Mouse (Mus musculus): ENCODE results near the gene Gm10638.

Gene Gm10638

DNA sequence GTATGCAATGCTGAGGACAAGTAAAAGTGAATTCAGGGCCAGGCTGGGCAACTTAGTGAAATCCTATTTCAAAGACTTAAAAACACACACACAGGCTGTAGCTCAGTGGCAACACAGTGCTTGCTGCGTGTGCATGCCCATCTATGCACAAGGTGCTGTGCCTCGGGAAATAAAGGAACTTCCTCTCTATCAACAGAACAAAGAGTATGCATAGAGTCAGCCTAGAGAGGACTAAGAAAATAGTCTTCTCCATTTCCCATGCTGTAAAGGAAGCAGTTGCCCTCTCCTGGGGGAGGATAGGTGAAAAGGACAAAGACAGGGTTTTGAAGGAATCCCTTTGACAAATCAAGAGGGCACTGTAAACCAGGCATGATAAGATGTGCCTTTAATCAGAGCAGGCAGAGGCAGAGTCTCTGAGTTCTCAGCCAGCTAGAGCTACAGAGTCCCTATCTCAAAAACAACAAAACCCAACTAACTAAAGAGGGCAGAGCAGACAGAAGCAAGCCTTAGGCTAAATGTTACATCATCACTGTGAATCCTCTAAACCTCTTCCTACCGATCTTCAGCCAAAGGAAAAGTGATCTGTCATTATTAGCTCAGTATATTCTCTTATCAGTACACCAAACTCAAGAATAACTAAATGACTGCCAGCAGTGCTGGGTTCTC lies 9.9 kb upstream of the Gm10638 start:
- no peak for DNase-seq (ENCODE audit: low read depth, low spot score)

DNA sequence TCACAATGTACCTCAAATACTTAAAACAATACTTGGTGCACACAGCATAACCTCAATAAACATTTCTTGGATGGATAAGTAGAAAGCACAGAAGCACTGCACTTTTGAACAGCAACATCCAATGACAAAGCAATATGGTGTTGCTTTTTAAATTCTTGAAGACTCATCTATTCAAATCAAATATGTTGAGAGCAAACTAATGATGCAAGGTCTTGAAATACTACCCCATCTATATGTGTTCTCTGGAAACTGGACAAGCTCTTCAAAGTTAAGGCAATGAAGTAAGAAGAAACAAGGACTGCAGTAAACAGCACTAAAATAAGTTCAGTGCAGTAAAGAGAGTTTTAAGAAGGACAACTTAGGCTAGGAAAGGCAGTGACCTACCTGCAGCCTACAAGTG lies 4.6 kb upstream of the Gm10638 start:
- no peak for DNase-seq (ENCODE audit: low read depth, low spot score)

DNA sequence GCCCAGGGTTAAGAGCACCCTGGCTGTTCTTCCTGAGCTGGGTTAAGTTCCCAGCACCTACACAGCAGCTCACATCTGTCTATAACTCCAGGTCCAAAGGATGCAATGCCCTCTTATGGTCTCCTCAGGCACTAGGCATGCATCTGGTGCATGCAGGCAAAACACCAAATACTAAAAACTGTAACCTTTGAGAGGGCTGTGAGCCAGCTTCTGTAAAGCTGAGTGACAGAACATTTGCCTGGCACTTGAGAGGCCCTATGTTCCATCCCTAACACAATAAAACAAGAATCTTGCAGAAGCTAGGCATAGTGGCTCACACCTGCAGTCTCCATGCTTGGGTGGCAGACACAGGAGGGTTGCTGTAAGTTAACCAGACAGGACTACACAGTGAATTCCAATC lies 3.9 kb upstream of the Gm10638 start:
- DNase-seq (ENCODE audit: low read depth, low spot score) = no peak

DNA sequence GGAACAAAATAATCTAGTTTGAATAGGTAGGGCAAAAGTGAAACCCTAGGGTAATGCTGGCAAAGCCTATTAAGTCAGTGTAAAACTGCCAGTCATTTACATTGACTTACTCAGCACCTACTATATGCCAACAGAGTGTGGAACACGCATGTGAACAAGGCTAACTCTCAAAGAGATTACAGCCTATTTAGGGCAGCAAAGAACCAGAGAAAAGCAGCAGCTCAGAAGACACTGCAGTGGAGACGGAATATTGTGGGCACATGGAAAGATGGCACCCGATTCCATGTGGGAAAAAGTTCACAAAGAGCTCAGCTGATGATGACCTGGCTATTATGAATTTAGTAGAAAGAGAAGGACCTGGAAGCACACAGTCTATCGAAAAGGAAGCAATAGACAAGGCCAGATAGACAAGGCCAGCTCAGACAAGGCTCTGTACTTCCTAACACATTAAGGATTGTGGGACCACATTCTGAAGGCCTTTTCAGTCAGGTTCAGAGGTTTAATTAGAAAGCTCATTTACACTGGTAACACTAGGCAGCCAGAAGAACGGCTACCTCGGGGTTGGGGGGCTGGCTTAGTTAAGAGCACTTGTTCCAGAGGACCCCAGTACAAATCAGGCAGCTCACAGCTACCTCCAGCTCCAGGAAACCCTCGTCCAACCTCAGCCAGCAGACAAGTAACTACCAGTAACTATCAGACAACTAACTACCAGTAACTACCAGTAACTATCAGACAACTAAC lies 2.7 kb upstream of the Gm10638 start:
- DNase-seq (ENCODE audit: low read depth, low spot score) = no peak

DNA sequence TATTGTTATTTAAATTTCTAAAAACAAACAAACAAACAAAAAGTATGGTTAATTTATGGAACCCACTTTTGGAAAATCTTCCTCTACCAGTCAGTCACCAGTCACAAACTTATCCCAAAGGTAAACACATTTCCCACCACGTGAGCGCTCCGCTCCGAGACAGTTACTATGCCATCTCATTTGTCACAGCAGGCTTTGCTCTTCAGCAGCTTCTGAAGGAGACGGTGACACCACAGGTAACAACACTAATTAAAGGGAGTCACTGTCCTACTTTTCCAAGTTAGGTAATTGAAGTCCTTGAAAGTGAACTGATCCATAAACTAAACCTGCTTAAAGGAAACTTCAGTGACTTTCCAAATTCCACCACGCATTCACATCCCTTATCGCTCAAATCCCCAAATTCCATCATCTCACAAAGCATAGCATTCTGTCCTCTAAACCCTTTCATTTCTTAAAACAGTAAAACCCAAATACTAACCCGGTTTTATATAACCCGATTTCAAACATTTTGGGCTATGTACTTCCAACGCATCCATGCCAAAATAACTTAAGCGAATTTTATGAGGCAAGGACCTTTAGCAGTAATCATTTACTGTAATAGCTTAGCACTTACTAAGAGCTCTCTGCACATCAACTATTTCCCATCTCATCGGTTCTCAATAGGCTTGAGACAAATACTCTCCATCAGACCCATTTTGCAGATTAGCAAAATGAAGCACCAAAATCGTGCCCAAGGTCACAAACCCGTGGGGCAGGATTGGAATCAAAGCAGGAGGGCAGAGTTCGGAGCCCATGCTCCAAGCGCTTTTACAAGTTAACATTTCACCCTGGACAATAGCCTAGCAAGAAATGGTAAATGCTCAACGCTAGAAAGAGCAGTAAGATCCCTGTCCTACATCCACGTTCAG lies 932 bp upstream of the Gm10638 start:
- DNase-seq (ENCODE audit: low read depth, low spot score) = peak; percentile 37

DNA sequence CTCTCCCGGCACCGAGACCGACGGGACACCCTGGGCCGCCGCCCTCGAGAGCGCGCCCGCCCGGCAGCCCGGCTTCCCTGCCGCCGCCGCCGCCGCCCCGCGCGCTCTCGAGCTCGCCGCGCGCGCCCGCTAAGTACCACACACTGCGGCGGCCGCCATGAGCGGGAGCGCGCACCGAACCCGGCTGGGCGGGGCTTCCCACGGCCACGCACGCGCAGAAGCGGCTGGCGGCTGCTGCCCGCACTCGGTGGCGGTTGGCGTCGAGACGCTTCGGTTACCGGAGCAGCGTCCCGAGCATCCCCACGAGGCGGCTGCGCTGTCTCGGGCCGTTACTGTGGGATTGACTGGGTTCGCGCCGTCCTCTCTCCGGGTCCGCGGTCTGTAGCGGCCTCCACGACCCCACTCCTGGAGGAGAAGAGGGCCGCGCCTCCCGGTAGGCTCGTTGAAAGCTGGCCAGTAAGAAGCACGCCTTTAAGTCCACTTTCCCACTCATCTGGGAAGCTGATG lies 489 bp downstream of the Gm10638 start:
- DNase-seq (ENCODE audit: low read depth, low spot score) = peak; percentile 91

DNA sequence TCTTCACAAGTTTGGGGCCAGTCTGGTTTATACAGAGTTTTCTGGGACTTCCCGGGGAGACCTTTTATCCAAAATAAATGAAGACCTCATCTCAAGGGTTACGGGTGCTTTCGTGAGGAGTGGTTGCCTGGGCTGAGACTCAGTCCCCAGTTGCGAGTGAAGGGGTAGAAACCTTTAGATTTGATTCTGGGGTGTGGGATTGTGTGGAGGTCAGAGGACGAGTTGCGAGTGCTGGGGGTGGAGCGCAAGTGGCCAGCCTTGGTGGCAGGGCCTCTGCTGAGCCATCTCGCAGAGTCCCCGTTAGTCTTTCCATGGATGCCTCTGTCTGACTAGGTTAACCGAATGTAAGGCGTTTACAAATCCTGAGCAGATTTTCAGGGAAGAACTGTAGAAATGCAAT lies 1.0 kb downstream of the Gm10638 start:
- DNase-seq (ENCODE audit: low read depth, low spot score) = no peak

DNA sequence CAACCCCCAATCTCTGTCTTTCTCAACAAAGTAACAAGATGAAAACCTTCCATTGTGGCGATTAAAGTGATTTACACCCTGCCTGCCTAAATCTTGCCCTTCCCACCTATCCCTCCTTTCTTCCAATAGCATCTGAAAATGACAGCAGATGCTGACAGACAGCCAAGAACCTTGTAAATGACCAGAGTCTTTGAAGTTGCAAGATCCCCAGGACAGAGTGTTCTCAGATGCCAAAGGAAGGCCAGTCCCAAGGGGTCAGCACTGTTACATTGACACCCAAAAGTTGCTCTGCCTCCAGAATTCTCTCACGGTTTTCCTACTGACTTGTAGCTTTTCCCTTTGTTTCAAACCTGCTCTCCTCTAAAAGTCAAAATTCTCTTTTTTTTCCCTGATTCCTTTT lies 4.3 kb downstream of the Gm10638 start:
- no peak for DNase-seq (ENCODE audit: low read depth, low spot score)

DNA sequence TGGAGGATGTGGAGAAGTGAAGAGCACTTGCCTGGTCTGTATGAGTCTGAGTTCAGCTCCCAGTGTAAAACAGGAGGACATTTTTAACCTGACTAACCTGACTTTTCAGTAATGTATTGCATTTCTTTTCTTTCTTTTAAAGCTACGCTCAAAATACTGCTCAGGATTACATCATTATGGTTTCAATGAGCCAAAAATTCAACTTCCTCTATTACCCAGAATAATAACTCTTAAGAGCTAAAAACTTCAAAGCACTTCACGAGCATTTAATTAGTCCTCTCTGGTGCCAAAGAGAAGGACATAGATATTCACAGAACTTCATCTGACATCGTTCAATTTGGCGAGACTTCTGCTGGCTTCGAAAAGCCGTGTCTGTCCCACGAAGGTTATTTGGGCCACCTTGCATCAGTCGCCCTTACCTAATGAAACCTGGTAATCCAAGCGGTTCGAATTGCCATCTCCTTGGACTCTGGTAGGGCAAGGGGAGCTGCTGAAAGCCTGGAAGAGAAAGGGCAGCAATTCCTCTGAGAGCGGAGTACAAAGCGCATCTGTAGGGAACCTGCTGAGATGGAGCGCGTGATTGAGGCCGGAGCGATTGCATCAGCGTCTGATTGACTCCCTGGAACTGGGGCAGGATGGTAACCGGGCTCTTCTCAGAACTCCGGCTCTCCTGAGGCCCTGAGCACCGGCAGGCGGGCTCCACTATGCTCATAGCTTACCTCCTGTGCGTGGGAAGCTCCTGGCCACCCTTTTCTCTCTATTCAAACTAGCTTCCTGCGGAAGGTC lies 11.6 kb downstream of the Gm10638 start:
- no peak for DNase-seq (ENCODE audit: low read depth, low spot score)

DNA sequence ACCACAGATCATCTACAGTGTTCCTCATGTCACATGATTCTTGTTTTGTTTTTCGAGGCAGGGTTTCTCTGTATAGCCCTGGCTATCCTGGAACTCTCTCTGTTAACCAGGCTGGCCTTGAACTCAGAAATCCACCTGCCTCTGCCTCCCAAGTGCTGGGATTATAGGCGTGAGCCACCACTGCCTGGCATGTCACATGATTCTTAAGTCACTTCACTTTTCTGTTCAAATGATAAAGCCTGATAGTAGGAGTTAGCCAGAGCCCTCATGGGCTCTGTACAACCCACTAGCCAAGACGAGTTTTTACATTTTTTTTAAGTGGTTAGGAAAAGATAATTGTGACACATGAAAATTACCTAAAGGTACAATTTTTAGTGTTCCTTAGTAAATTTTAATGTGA lies 13.2 kb downstream of the Gm10638 start:
- no peak for DNase-seq (ENCODE audit: low read depth, low spot score)

DNA sequence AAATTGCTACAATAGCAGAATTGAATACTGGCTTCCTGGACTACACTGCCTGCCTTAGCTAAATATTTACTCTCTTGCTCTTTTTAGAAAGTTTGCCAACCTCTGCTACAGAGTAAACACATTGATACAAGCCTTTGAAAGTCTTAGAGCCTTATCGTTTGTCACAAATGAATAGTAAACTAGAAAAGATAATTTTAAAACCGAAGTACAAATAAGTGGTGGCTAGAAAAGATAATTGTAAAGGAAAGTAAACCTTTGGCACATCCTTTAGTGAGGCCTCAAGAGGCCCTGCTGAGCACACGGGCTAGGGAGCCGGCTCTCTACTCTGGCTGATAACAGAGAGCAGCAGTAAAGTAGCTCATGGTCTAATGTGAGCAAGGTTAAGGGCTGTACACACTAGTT lies 13.6 kb downstream of the Gm10638 start:
- no peak for DNase-seq (ENCODE audit: low read depth, low spot score)

DNA sequence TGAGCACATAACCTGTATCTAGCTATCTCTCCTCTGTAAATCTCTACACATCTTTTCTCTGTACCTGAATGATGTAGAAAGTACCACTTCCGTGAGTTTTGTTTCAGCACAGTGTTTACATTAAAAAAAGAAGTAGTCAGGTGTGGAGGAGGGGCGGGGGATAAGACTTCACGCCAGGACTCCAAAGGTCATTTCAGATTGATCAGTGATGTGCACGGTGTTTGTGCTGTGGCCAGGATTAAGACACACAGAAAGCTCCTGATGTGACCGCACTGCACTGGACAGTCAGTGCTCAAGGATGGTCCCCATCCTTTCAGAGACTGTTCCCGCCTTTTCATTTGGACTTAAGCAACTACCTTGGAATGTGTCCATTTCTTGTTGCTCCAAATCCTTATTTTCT lies 15.2 kb downstream of the Gm10638 start:
- DNase-seq (ENCODE audit: low read depth, low spot score) = no peak

DNA sequence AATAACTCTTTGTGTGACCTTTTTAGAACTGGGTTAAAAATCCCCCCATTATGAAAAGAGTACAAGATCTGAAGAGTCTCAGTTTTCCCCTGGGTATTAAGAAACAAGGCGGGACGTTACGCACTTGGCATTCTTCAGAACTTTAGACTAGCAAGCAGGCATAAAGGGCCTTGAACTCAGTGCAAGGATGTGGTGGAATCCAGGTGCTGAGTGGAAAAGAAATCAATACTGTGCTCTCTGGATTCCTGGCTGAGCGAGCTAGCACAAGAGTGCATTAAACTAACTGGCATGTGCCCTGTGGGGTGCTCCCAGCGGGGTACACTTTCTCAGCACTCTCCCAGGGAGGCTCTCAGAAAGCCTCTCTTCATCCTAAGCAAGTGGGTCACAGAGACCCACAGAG lies 17.3 kb downstream of the Gm10638 start:
- no peak for DNase-seq (ENCODE audit: low read depth, low spot score)

DNA sequence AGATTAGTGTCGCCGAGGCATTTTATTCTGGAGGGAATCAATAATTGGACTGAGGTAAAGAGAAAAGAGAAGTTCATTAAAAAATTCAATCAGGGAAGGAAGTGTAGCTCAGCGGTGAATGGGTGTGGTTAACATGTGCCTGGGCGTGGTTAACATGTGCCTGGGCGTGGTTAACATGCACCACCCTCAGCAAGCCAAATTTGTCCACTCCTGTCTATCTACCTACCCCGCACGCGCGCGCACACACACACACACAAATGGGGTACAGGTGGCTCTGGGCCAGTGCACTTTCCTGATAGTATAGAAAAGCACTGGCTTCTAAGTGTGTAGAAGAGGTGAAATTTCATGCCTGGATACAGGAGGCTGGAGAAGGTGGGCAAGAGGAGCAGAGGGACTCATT lies 19.7 kb downstream of the Gm10638 start:
- peak; percentile 59 for DNase-seq (ENCODE audit: low read depth, low spot score)

DNA sequence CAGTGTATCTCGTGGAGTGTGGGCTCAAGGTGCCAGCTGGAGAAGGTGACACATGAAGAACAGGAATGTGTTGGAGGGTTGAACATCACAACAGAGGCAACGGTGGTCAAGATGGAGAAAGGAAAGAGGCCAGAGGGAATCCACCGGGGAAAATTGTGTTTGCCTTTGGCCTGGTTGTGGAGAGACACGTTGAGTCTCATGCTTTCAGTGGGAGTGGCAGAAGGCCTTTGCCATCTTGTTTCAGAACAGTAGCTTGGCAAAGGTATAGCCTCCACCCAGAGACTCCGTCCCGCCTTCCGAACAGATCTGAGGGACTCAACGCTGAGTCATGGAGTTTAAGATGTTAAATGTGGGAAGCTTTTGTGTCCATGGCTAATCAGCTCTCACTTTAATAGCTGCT lies 20.2 kb downstream of the Gm10638 start:
- no peak for DNase-seq (ENCODE audit: low read depth, low spot score)

DNA sequence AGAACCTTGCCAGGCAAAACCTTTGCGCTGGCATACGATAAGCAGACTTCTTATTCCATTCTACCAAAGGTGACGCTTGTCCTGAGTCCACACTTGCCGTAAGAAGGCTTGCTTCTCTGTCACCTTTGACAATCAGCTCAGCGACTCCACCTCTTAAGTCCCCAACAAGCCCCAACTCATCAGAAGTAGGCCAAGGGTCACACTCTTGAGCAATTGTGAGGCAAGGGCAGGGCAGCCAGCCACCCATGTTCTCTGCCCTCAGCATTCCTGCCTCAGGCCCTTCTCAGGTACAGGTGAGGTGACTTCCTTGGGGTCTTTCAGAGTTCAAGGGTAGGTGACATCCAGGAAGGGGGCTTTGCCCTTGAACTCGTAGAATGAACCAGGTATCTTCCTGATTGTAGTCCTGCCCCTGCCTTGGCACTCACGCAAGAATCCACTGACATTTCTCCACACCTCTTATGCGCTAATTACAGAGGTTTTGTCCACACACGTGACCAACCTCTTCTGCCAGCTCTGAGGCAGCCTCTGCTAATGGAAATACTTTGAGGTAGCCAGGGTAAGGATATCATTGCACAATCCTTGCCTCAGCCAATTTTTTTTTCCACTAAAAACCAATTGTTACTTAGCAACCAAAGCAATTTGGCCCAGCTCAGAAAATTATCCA lies 21.2 kb downstream of the Gm10638 start:
- DNase-seq (ENCODE audit: low read depth, low spot score) = no peak

DNA sequence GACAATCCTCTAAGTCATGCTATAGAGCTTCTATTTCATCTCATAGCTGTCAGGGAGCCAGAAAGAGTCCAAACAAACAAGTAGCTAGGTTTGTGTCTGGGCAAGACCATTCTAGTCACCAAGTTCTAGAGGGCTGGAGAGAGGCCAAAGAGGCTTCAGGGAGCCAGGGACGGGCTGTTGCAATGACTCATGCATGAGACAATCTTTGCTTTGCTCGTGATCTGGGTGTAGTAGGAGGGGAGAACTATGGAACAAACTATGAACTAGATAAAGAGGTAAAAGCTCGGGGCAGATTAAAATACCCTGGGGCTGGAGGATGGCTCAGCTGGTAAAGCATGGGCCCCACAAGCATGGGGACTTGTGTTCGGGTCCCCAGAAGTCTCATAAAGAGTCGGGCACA lies 23.0 kb downstream of the Gm10638 start:
- no peak for DNase-seq (ENCODE audit: low read depth, low spot score)

DNA sequence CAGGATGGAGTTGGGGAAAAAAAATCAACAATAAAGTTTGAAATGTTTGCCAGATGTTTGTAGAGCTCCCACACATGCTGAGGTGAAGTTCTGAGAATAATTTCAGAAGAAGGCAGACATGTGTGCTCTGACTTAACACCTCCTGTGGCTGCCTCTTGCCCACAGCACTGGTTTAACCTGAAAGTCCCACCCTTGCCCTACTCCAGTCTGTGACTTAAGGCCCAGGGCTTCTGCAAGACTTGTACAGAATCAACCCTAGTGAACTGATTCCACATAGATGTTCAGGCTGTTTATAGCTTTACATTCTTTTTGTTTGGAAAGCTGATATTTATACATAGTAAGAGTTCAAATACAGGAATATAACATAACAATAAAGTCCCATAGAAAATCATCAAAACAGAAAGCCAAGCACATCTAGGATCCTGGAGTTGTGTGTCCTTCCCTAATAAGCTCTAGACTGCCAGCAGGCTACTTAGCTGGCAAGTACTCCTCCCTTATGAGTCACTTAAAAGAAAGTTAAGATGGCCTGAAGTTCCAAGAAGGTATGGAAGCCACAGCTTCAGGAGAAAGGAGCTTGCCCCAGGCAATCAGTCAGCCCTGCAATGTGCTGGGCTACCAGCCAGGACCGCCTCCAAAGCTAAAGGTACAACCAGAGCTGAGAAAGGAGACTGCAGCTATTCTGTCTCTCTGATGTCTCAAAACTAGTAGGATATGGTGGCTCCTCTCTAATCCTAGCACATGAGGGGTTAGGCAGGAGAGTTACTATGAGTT lies 24.6 kb downstream of the Gm10638 start:
- no peak for DNase-seq (ENCODE audit: low read depth, low spot score)

DNA sequence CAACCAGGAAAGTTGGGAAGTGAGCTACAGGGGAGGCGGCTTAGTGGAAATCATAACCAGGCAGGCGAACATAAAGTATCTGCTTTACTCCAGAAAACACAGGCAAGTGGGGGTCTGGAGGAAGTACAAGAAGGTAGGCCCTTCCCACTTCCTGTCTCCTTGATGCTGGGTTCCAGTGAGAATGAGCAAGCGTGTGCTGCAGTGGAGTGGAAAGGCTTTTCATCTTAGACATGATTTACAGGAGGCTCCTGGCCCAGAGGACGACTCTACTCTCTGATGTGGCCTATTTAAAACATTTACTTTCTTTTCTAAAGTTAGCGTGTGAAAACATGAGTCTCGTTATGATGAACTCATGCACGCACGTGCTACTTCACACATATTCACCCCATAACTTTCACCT lies 33.7 kb downstream of the Gm10638 start:
- no peak for DNase-seq (ENCODE audit: low read depth, low spot score)

DNA sequence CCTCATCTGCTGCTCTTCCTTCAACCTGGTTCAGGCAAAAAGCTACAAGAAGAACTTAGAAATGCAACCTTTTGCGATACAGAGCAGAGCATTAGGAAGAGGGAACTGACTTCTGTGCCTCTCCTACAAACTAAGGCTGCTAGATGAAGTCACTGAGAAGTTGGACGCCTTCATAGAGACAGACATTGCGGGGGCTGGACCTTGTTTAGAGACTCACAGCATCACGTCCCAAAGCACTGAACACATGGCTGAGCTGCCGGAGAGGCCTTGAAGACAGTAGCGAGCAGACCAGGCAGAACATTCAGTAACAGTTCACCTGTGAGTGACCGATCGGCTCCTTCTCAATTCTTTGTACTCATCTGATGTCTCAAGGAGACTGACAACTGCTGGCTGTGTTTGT lies 35.6 kb downstream of the Gm10638 start:
- DNase-seq (ENCODE audit: low read depth, low spot score) = no peak

Data from c-Kit-negative CD71-positive TER-119-positive erythroid progenitor cells, embryonic 14.5 days (primary cell).